Mouse (Mus musculus) MEL (cell line): Measurements from ENCODE around the gene H2-Ab1. TPM values are rescaled to one million over a fixed set of nuclear protein-coding genes. Genes with fewer than 3 reads are reported as not detected.
A peak's percentile ranks its signal among the peaks of the same experiment; 100 is the strongest.

Experiments used
- DNase-seq: peaks from one replicate; pipeline ENCODE4 v3.0.0; 2011; ENCODE audit warnings: low read depth, low spot score
- H3K27ac ChIP-seq: 2 replicates; pipeline ENCODE4 v1.5.1; 2012; ENCODE audit warnings: low read depth, mild to moderate bottlenecking, control low read depth, low read length, moderate library complexity; ENCODE audit not compliant: control insufficient read depth
- H3K27me3 ChIP-seq, 2 experiments: fragments of 150-350 bp in 1 of 2; sonication (generic) in 1 of 2; 2 replicates each; pipeline ENCODE4 v1.6.1; 2012; ENCODE audit warnings: low read length in 2 of 2, mild to moderate bottlenecking in 2 of 2, improper control_type of control experiment in 1 of 2, moderate library complexity in 1 of 2; ENCODE audit not compliant: insufficient read depth in 2 of 2, control insufficient read depth in 1 of 2
- H3K36me3 ChIP-seq, 2 experiments: 2 replicates each; pipeline ENCODE4 v1.6.1; 2012 to 2014; ENCODE audit warnings: low read length in 2 of 2, improper control_type of control experiment in 1 of 2, inconsistent platforms in 1 of 2, mild to moderate bottlenecking in 1 of 2; ENCODE audit not compliant: insufficient read depth in 2 of 2, control insufficient read depth in 1 of 2
- H3K4me1 ChIP-seq, 2 experiments: fragments of 150-350 bp in 1 of 2; sonication (generic) in 1 of 2; 2 replicates each; pipeline ENCODE4 v1.6.1; 2012; ENCODE audit warnings: low read length in 2 of 2, improper control_type of control experiment in 1 of 2, mild to moderate bottlenecking in 1 of 2; ENCODE audit not compliant: insufficient read depth in 2 of 2, control insufficient read depth in 1 of 2
- H3K4me3 ChIP-seq, 2 experiments: fragments of 150-350 bp in 1 of 2; sonication (generic) in 1 of 2; 2 replicates each; pipeline ENCODE4 v1.5.1; 2012; ENCODE audit warnings: low read depth in 2 of 2, low read length in 2 of 2, mild to moderate bottlenecking in 2 of 2, moderate library complexity in 2 of 2, control low read depth in 1 of 2, improper control_type of control experiment in 1 of 2; ENCODE audit not compliant: control insufficient read depth in 1 of 2, insufficient read depth in 1 of 2
- H3K79me2 ChIP-seq: 2 replicates; pipeline ENCODE4 v1.6.1; 2012; ENCODE audit warnings: mild to moderate bottlenecking, low read length, moderate library complexity; ENCODE audit not compliant: control insufficient read depth, poor library complexity, insufficient read depth
- H3K9ac ChIP-seq: 2 replicates; pipeline ENCODE4 v1.6.1; 2012; ENCODE audit warnings: low read depth, mild to moderate bottlenecking, control low read depth, low read length, moderate library complexity; ENCODE audit not compliant: control insufficient read depth, poor library complexity, severe bottlenecking
- H3K9me3 ChIP-seq: fragments of 150-350 bp; sonication (generic); replicated peaks from 2 replicates; pipeline ENCODE4 v1.6.1; 2012; ENCODE audit warnings: mild to moderate bottlenecking, low read length, improper control_type of control experiment, moderate library complexity; ENCODE audit not compliant: insufficient read depth
- BHLHE40 ChIP-seq: IDR thresholded peaks from 2 replicates; pipeline ENCODE4 v1.6.1; 2012; ENCODE audit warnings: low read depth, mild to moderate bottlenecking, inconsistent platforms, low read length, improper control_type of control experiment, borderline replicate concordance
- CHD2 ChIP-seq: IDR thresholded peaks from 2 replicates; pipeline ENCODE4 v1.6.1; 2011; ENCODE audit warnings: low read length, improper control_type of control experiment
- CTCF ChIP-seq, 3 experiments: IDR thresholded peaks in 2 of 3; conservative IDR thresholded peaks in 1 of 3; 2 replicates each; pipeline ENCODE4 v1.5.1; 2011 to 2012; ENCODE audit warnings: low read length in 3 of 3, low read depth in 2 of 3, mild to moderate bottlenecking in 2 of 3, improper control_type of control experiment in 1 of 3, inconsistent platforms in 1 of 3, mixed read lengths in 1 of 3, moderate library complexity in 1 of 3; ENCODE audit not compliant: control insufficient read depth in 1 of 3, insufficient read depth in 1 of 3, poor library complexity in 1 of 3, severe bottlenecking in 1 of 3
- E2F4 ChIP-seq: IDR thresholded peaks from 2 replicates; pipeline ENCODE4 v1.6.1; 2011; ENCODE audit warnings: low read depth, low read length, improper control_type of control experiment, borderline replicate concordance
- ELF1 ChIP-seq: IDR thresholded peaks from 2 replicates; pipeline ENCODE4 v1.6.1; 2014; ENCODE audit warnings: low read depth, mild to moderate bottlenecking, inconsistent platforms, low read length, improper control_type of control experiment, moderate library complexity
- ETS1 ChIP-seq: IDR thresholded peaks from 2 replicates; pipeline ENCODE4 v1.6.1; 2012; ENCODE audit warnings: low read depth, mild to moderate bottlenecking, inconsistent platforms, low read length, improper control_type of control experiment, moderate library complexity
- HCFC1 ChIP-seq: IDR thresholded peaks from 2 replicates; pipeline ENCODE4 v1.6.1; 2012; ENCODE audit warnings: low read depth, mild to moderate bottlenecking, inconsistent platforms, low read length, improper control_type of control experiment, moderate library complexity
- MAZ ChIP-seq: IDR thresholded peaks from 2 replicates; pipeline ENCODE4 v1.6.1; 2012; ENCODE audit warnings: low read depth, mild to moderate bottlenecking, inconsistent platforms, low read length, improper control_type of control experiment
- MEF2A ChIP-seq: IDR thresholded peaks from 2 replicates; pipeline ENCODE4 v1.6.1; 2014; ENCODE audit warnings: low read depth, mild to moderate bottlenecking, inconsistent platforms, low read length, improper control_type of control experiment; ENCODE audit not compliant: poor library complexity, insufficient replicate concordance, severe bottlenecking; ENCODE audit errors: extremely low read depth
- MXI1 ChIP-seq: IDR thresholded peaks from 2 replicates; pipeline ENCODE4 v1.6.1; 2011; ENCODE audit warnings: mild to moderate bottlenecking, low read depth, low read length, improper control_type of control experiment
- MYC ChIP-seq: IDR thresholded peaks from 2 replicates; pipeline ENCODE4 v1.6.1; 2011; ENCODE audit warnings: low read depth, mild to moderate bottlenecking, low read length, improper control_type of control experiment, moderate library complexity
- RAD21 ChIP-seq: IDR thresholded peaks from 2 replicates; pipeline ENCODE4 v1.6.1; 2011; ENCODE audit warnings: mild to moderate bottlenecking, low read depth, low read length, improper control_type of control experiment
- SIN3A ChIP-seq: IDR thresholded peaks from 2 replicates; pipeline ENCODE4 v1.6.1; 2012; ENCODE audit warnings: low read length, improper control_type of control experiment, inconsistent platforms
- SMC3 ChIP-seq: IDR thresholded peaks from 2 replicates; pipeline ENCODE4 v1.6.1; 2011; ENCODE audit warnings: low read depth, low read length, improper control_type of control experiment
- TCF12 ChIP-seq: IDR thresholded peaks from 2 replicates; pipeline ENCODE4 v1.6.1; 2014; ENCODE audit warnings: low read depth, mild to moderate bottlenecking, inconsistent platforms, low read length, improper control_type of control experiment, moderate library complexity
- UBTF ChIP-seq: IDR thresholded peaks from 2 replicates; pipeline ENCODE4 v1.6.1; 2012; ENCODE audit warnings: low read depth, mild to moderate bottlenecking, inconsistent platforms, low read length, improper control_type of control experiment, moderate library complexity, borderline replicate concordance; ENCODE audit not compliant: insufficient read depth
- ZC3H11A ChIP-seq: IDR thresholded peaks from 2 replicates; pipeline ENCODE4 v1.6.1; 2012; ENCODE audit warnings: low read depth, mild to moderate bottlenecking, inconsistent platforms, low read length, improper control_type of control experiment
- ZKSCAN1 ChIP-seq: IDR thresholded peaks from 2 replicates; pipeline ENCODE4 v1.6.1; 2012; ENCODE audit warnings: low read depth, mild to moderate bottlenecking, inconsistent platforms, low read length, improper control_type of control experiment, moderate library complexity
- ZNF384 ChIP-seq: IDR thresholded peaks from 2 replicates; pipeline ENCODE4 v1.6.1; 2012; ENCODE audit warnings: low read depth, mild to moderate bottlenecking, inconsistent platforms, low read length, improper control_type of control experiment
- polyA plus RNA-seq, 2 experiments: library from polyadenylated mRNA; stranded (reverse) in 1 of 2; unstranded in 1 of 2; fragments of >175 nt in 1 of 2; fragments of >200 nt in 1 of 2; gene quantifications; 2 replicates each; pipeline versions ENCODE4 v1.2.1 to v1.2.4; 2012; ENCODE audit warnings: low replicate concordance in 2 of 2, low read depth in 1 of 2; ENCODE audit not compliant: insufficient read length in 2 of 2, insufficient read depth in 1 of 2, missing spikeins in 1 of 2
- total RNA-seq: library from RNA; depleted of rRNA; stranded (reverse); fragments of 300-350 nt; gene quantifications from 2 replicates; pipeline ENCODE4 v1.2.3, GENCODE M21; 2012

H2-Ab1 gene
- total and polyA plus RNA-seq, 3 experiments, result not detected

DNA sequence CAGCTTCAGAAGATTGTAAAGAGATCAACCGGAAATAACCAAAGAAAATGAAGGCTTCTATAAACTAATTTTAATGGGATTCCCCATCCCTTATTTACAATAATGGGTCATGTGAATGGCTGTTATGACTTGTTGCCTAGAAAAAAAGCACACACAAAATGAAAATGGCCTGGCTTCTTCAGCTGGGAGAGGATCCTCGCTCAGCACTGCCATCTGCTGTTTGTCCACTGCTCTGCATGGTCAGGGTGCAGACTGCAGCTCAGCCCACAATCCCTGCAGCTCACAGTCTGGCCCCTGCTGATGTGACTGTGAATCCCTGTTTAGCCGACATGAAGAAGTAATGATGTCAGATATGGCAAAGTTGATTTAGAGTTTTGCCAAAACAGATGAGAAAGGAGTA is 55.9 kb downstream of the H2-Ab1 start:
- Histone ChIP-seq H3K4me1 (no peaks in the 10 kb centered on the region), H3K9ac (no peak overlapping the region), H3K27me3 (no peaks in the 10 kb centered on the region; a peak in 1 of 4 replicates), H3K27ac (no peak overlapping the region), H3K4me3 (no peak overlapping the region), H3K79me2 (no peaks in the 10 kb centered on the region), H3K9me3 (no peaks in the 10 kb centered on the region), H3K36me3 (no peaks in the 10 kb centered on the region)
- TF ChIP-seq ETS1 (no peak), CTCF (IDR thresholded peaks at IDR 0.05 in 2 of 3, conservative IDR thresholded peaks at IDR 0.05 in 1 of 3; ENCODE audit: control insufficient read depth in 1 of 3, insufficient read depth in 1 of 3, low read depth in 2 of 3, low read length in 3 of 3, poor library complexity in 1 of 3, severe bottlenecking in 1 of 3) (peak; percentile 80 to 89 (median 86)), RAD21 (peak; percentile 67), ZNF384 (0 out of 2 replicates have a peak, but pooled peaks have one; percentile 12), SMC3 (peak; percentile 92), ZKSCAN1 (no peak), SIN3A (no peak), ZC3H11A (peak; percentile 64), CHD2 (no peak), MXI1 (no peak), TCF12 (no peak)
- peak; percentile 66 for DNase-seq

GRCm38 (mm10) chr17:34314286-34314685 is 56.8 kb downstream of the H2-Ab1 start:
- DNase-seq, result no peak
- Histone ChIP-seq H3K4me1 (no peaks in the 10 kb centered on the region), H3K79me2 (no peaks in the 10 kb centered on the region), H3K9ac (no peak overlapping the region), H3K36me3 (no peaks in the 10 kb centered on the region), H3K4me3 (no peak overlapping the region), H3K27ac (no peak overlapping the region), H3K27me3 (no peaks in the 10 kb centered on the region; a peak in 2 of 4 replicates), H3K9me3 (no peaks in the 10 kb centered on the region)
- TF ChIP-seq MAZ (no peak), MEF2A (no peak), E2F4 (no peak), ELF1 (no peak), BHLHE40 (no peak), SMC3 (no peak), ETS1 (no peak), UBTF (no peak), HCFC1 (no peak), CHD2 (no peak), MYC (no peak)
